Mouse (Mus musculus): ENCODE results near the gene Thop1.
"Not testable (repeated sequence)": the region's sequence is repeated elsewhere in the genome, so short reads cannot be mapped to it uniquely, and the experiment has no call there.

The Thop1 gene

GRCm38 (mm10) chr10:81058896-81059295, 10.9 kb upstream of the Thop1 start:
- no peak for DNase-seq

- DNase-seq, result peak; percentile 98
These were observed 10.0 kb upstream of the Thop1 start, which contains the start of gene Sgta for GRCm38 (mm10) chr10:81059603-81060543. Gene Sgta (minus strand): TSS chr10:81060181.

GRCm38 (mm10) chr10:81062710-81063109, 7.1 kb upstream of the Thop1 start:
- no peak for DNase-seq

- DNase-seq, result not testable (repeated sequence)
These were observed 5.3 kb upstream of the Thop1 start for GRCm38 (mm10) chr10:81064519-81064918.

- no peak for DNase-seq
These were observed 1.1 kb upstream of the Thop1 start for GRCm38 (mm10) chr10:81068706-81069105.

GRCm38 (mm10) chr10:81072290-81072689, 2.5 kb downstream of the Thop1 start:
- DNase-seq, result no peak

- DNase-seq, result no peak
These were observed 3.6 kb downstream of the Thop1 start for GRCm38 (mm10) chr10:81073464-81073863.

GRCm38 (mm10) chr10:81075734-81076133, 5.9 kb downstream of the Thop1 start:
- DNase-seq, result no peak

- no peak for DNase-seq
These were observed 6.5 kb downstream of the Thop1 start for GRCm38 (mm10) chr10:81076356-81076755.

GRCm38 (mm10) chr10:81077916-81078315, 8.1 kb downstream of the Thop1 start:
- DNase-seq, result no peak

- no peak for DNase-seq
These were observed 10.3 kb downstream of the Thop1 start for GRCm38 (mm10) chr10:81080008-81080655.

GRCm38 (mm10) chr10:81082168-81082960, 12.5 kb downstream of the Thop1 start:
- DNase-seq, result peak; percentile 79

GRCm38 (mm10) chr10:81087021-81087420, 17.2 kb downstream of the Thop1 start:
- no peak for DNase-seq

- DNase-seq, result peak; percentile 78
These were observed 19.4 kb downstream of the Thop1 start for GRCm38 (mm10) chr10:81089216-81089615.

GRCm38 (mm10) chr10:81090621-81091020, 20.8 kb downstream of the Thop1 start:
- no peak for DNase-seq

- DNase-seq, result peak; percentile 33
These were observed 22.8 kb downstream of the Thop1 start for GRCm38 (mm10) chr10:81092465-81093250.

GRCm38 (mm10) chr10:81094931-81095678, 25.3 kb downstream of the Thop1 start:
- no peak for DNase-seq

- DNase-seq, result peak; percentile 95
These were observed 35.8 kb downstream of the Thop1 start, which contains the start of gene Map2k2 for GRCm38 (mm10) chr10:81105565-81106112. Gene Map2k2 (plus strand): TSS chr10:81105915.

- DNase-seq, result peak; percentile 79
These were observed 36.4 kb downstream of the Thop1 start for GRCm38 (mm10) chr10:81106113-81106721.

GRCm38 (mm10) chr10:81112946-81113345, 43.1 kb downstream of the Thop1 start:
- no peak for DNase-seq

- no peak for DNase-seq
These were observed 49.8 kb downstream of the Thop1 start for GRCm38 (mm10) chr10:81119625-81120024.

All from right cerebral cortex, postnatal 4 days (tissue).